Mouse (Mus musculus): ENCODE results near the gene AC134908.4. TPM values are rescaled to one million over a fixed set of nuclear protein-coding genes. Genes with fewer than 3 reads are reported as not detected.
"Not testable (repeated sequence)": the region's sequence is repeated elsewhere in the genome, so short reads cannot be mapped to it uniquely, and the experiment has no call there.

AC134908.4 gene
- polyA plus RNA-seq, 1 experiment from 2014 or later, result 0.98 TPM

DNA sequence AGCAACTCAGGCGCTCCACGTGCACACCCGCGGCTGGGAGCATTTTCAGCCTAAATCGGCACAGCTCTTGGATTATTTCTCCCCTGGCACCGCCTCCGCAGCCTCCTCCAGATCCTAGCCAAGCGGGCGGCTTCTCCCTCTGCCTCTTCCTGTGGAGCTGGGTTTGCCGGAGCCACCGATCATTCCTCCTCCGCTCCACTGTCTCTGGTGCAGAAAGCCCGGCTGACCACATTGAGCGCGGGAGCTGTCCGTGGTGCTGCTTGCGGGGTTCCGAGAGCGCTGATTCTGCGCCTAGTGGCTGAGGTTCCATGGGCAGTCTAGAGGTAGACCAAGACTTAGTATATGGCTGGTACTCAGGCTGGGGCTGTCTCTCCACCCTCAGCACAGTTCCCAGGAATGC is 18.0 kb upstream of the AC134908.4 start:
- Histone ChIP-seq H3K9me3 (replicated peaks) (no peaks in the 10 kb centered on the region), H3K4me3 (peak overlapping the region; percentile 9), H3K27ac (peak overlapping the region; percentile 24; the same call in 1 of the 2 replicates), H3K4me1 (peaks cover 35% of the 10 kb centered on the region), H3K4me2 (replicated peaks) (peak overlapping the region; percentile 36), H3K27me3 (peaks cover 37% of the 10 kb centered on the region), H3K36me3 (peaks cover 13% of the 10 kb centered on the region), H3K9ac (peak overlapping the region; percentile 50)
- WGBS, result 3% methylated on average over 20 of the region's 20 CpGs
- no peak for ATAC-seq (ENCODE audit: low FRiP score)

DNA sequence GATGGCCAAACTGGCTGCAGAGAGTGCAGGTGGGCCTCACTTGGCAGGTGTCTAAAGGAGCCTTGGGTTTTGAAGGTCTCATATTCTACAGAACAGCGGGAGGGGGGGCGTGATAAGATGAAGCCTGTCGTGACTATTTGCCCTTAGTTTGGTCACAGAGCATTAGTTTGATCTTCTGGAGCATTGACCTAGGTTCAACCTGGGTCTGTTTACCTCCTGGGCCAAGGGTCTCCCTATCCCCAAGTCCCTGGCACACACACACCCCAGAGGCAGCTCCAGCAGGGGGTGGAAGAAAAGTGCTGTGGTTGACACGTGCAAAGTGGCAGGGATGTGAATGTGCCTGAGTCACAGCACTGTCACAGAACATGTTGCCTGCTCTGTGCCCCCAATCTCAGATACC is 15.4 kb upstream of the AC134908.4 start:
- H3K27me3 ChIP-seq, result peaks cover 16% of the 10 kb centered on the region
- WGBS, result 75% methylated on average over 4 of the region's 4 CpGs
- peak overlapping the region; percentile 84 for H3K4me2 ChIP-seq (replicated peaks)
- no peaks in the 10 kb centered on the region for H3K9me3 ChIP-seq (replicated peaks)
- H3K36me3 ChIP-seq, result no peaks in the 10 kb centered on the region
- no peak overlapping the region for H3K4me3 ChIP-seq
- no peak for ATAC-seq (ENCODE audit: low FRiP score)
- H3K27ac ChIP-seq, result no peak overlapping the region
- H3K4me1 ChIP-seq, result peaks cover 43% of the 10 kb centered on the region
- 0 out of 2 replicates have a peak overlapping the region, but pooled peaks have one; percentile 92 for H3K9ac ChIP-seq

DNA sequence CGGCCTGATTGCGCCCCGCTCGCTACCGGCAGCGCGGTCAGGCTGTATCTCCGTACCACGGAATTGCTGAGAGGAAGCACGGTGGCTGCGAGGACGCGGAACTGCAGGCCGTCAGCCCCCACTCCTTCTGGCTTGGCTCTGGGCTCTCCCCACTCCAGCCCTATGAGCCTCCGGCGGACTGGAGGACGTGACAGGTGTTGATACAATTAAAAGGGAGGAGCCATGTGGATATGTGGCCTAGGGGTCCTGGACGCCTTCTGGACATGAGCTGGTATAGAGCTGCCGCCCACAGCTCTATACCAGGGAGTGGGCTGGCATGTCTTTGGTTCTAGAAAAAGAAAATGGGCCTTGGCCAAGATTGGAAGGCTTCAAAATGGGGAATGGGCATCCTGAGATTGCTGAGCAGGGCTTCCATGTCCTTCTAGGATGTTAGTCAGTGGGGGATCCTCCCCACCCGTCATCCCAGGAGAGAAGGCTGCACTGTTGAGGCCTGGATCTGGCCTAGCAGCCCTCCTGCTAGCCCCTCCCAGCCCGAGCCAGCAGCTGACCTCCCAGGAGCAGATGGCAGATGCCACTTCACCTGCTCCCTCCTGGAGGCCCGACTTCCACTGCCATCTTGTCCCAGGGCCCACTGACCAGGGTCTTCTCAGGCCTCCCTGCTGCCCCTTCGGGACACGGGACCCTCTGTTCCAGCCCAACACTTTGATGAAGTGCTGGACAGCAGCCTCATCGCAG is 14.3 kb upstream of the AC134908.4 start:
- H3K4me1 ChIP-seq, result peaks cover 43% of the 10 kb centered on the region
- H3K27ac ChIP-seq, result peak overlapping the region; percentile 98
- peaks cover 16% of the 10 kb centered on the region for H3K27me3 ChIP-seq
- 4% methylated on average over 25 of the region's 25 CpGs for WGBS
- peak overlapping the region; percentile 86 for H3K4me3 ChIP-seq
- no peaks in the 10 kb centered on the region for H3K36me3 ChIP-seq
- peak overlapping the region; percentile 84 for H3K4me2 ChIP-seq (replicated peaks)
- ATAC-seq (ENCODE audit: low FRiP score), result peak; percentile 78
- H3K9ac ChIP-seq, result peak overlapping the region; percentile 92
- H3K9me3 ChIP-seq (replicated peaks), result no peaks in the 10 kb centered on the region

DNA sequence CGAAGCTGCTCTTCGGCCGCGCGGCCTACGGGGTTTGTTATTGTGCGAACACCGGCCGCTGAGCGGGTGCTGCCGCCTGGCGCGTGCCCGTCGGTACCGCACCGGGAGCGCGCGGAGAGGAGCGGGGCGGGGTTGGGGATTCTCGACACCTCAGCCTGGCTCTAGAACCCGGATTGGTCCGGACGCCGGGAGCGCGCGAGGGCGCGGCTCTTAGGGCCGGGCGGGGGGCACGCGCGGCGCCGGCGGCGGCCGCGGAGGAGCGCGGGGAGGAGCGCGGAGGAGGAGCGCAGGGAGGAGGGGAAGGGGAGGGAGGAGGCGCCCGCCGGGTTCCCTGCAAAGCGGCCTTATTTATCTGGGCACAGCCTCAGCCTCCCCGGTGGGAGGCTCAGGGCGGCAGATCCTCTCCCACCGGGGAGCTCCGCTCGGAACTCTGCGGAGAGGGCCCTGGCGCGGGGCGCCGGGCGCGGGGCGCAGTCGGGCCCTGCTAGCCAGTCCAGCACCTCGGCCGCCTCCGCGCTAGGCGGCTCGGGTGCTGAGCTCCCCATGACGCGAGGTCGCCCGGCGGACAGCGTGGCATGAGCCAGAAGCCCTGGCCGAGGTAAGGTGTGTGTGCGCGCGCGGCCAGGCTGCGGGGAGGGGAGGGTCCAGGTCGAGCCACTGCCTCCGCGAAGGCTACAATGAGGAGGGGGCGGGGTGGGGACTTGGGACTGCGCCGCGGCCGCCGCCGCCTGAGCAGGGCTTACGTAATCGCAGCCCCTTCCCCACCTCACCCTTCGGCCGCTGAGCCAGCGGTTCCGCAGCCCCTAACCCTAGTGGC is 13.5 kb upstream of the AC134908.4 start, which contains the start of gene Fbxl16:
Gene Fbxl16, plus strand, starts transcription at position 297 of the 817 bp plus-strand sequence.
- Histone ChIP-seq H3K27ac (peak within 1 kb of the TSS; percentile 98), H3K4me3 (peak within 1 kb of the TSS; percentile 86), H3K9me3 (replicated peaks) (no peaks in the 10 kb centered on the region), H3K9ac (peak within 1 kb of the TSS; percentile 92), H3K27me3 (peaks cover 16% of the 10 kb centered on the region), H3K4me2 (replicated peaks) (peak within 1 kb of the TSS; percentile 84), H3K4me1 (peaks cover 46% of the 10 kb centered on the region), H3K36me3 (no peaks in the 10 kb centered on the region)
- under 1% methylated on average over 70 of the region's 100 CpGs for WGBS
- ATAC-seq (ENCODE audit: low FRiP score), result peak; percentile 85

DNA sequence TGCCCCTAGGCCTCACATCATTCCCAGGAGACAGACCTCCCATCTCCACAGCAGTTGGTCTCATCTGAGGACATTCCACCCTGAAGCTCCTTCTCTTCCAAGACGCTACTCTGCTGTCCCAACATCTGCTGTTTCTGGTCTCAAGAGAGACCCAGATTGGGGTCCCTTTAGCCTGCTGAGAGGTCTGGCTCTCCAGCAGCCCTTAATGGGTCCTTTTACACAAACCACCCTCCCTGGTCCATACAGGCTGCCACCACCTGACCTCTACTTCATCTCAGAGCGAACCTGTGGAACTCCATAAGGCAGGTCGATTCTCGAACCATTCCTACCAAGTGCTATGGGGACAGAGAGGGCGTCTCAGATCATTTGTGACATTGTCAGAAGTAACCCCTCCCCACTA is 12.6 kb upstream of the AC134908.4 start:
- WGBS, result 38% methylated on average over 5 of the region's 5 CpGs
- peak overlapping the region; percentile 98 for H3K27ac ChIP-seq
- H3K27me3 ChIP-seq, result peaks cover 16% of the 10 kb centered on the region
- H3K9ac ChIP-seq, result peak overlapping the region; percentile 92
- H3K4me2 ChIP-seq (replicated peaks), result peak overlapping the region; percentile 84
- no peak for ATAC-seq (ENCODE audit: low FRiP score)
- H3K9me3 ChIP-seq (replicated peaks), result no peaks in the 10 kb centered on the region
- H3K4me3 ChIP-seq, result peak overlapping the region; percentile 86
- H3K4me1 ChIP-seq, result peaks cover 47% of the 10 kb centered on the region
- no peaks in the 10 kb centered on the region for H3K36me3 ChIP-seq

DNA sequence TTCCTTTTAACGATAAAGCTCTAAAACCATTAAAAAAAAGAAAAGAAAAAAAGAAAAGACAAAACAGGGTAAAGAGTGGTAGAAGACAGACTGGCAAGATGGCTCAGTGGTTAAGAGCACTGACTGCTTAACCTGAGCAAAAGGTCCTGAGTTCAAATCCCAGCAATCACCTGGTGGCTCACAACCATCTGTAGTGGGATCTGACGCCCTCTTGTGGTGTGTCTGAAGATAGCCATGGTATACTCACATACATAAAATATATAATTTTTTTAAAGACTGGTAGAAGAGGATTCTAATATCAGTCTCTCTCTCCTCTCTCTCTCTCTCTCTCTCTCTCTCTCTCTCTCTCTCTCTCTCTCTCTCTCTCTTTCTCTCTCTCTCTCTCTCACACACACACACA is 12.0 kb upstream of the AC134908.4 start:
- not testable (repeated sequence) for H3K27ac ChIP-seq; ATAC-seq (ENCODE audit: low FRiP score)

DNA sequence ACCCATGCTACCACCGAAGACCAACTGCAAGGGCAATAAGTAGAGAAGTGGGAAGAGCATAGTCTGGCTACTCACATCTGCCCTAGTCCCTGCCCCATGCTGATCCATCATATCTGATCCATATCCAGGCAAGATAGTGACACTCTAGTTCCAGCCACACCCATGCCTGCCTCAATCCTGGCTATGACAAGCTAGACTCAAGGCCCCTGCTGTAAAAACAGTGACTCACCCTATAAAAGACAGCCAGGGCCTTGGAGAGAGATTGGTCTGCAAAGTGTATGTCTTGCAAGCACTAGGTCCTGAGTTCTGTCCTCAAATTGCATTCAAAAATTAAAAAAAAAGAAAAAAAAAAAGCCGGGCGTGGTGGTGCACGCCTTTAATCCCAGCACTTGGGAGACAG is 11.0 kb upstream of the AC134908.4 start:
- Histone ChIP-seq H3K36me3 (no peaks in the 10 kb centered on the region), H3K4me2 (replicated peaks) (no peak overlapping the region), H3K27me3 (peaks cover 5% of the 10 kb centered on the region), H3K9ac (no peak overlapping the region), H3K4me3 (no peak overlapping the region), H3K4me1 (peaks cover 53% of the 10 kb centered on the region), H3K27ac (no peak overlapping the region), H3K9me3 (replicated peaks) (no peaks in the 10 kb centered on the region)
- 82% methylated on average over 4 of the region's 4 CpGs for WGBS
- ATAC-seq (ENCODE audit: low FRiP score), result no peak

More for the DNA sequence above, 12.0 kb upstream of the AC134908.4 start:
- Histone ChIP-seq H3K27me3 (peaks cover 13% of the 10 kb centered on the region), H3K4me1 (peaks cover 49% of the 10 kb centered on the region)
- not testable (repeated sequence) for H3K4me3 ChIP-seq; H3K36me3 ChIP-seq; H3K9ac ChIP-seq; H3K9me3 ChIP-seq (replicated peaks); H3K4me2 ChIP-seq (replicated peaks)
- WGBS, result 53% methylated on average over 2 of the region's 2 CpGs

DNA sequence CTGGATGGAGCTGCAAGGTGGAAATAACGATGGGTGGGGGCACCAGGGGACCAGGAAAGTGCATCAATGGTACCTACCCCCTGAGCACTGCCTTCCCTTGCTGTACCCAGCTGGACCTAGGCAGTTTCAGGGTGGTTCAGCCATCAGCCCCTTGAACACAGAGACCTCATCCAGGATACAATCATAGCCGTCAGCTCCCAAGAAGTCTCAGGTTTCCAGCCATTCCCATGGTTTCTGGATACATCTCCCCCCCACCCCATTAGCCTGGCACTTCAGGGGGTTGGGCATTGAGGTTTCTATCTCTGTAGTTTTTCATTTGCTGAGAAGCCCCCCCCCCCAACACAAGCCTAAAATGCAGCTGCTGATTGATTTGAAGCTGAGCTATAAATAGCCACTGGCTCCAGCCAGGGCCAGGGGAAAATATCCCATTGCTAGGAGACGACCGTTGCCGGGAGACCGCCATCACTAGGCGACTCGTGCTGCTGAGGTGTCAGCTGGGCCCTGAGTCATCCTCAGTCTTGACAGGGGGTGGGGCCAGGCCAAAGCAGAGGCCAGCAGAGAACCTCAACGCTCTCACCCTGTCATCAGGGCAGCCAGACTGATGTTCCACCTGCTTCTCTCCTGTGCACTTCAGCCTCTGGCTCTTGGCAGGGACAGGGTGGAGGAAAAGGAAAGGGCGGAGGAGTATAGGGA is 7.5 kb upstream of the AC134908.4 start:
- no peaks in the 10 kb centered on the region; the same call in 1 of the 2 replicates for H3K27me3 ChIP-seq
- H3K4me2 ChIP-seq (replicated peaks), result peak overlapping the region; percentile 39
- no peaks in the 10 kb centered on the region for H3K36me3 ChIP-seq
- peak overlapping the region; percentile 28 for H3K9ac ChIP-seq
- peaks cover 29% of the 10 kb centered on the region for H3K4me1 ChIP-seq
- no peaks in the 10 kb centered on the region for H3K9me3 ChIP-seq (replicated peaks)
- WGBS, result 4% methylated on average over 10 of the region's 10 CpGs
- ATAC-seq (ENCODE audit: low FRiP score), result peak; percentile 93
- H3K4me3 ChIP-seq, result no peak overlapping the region; the same call in 1 of the 2 replicates
- peak overlapping the region; percentile 94 for H3K27ac ChIP-seq

DNA sequence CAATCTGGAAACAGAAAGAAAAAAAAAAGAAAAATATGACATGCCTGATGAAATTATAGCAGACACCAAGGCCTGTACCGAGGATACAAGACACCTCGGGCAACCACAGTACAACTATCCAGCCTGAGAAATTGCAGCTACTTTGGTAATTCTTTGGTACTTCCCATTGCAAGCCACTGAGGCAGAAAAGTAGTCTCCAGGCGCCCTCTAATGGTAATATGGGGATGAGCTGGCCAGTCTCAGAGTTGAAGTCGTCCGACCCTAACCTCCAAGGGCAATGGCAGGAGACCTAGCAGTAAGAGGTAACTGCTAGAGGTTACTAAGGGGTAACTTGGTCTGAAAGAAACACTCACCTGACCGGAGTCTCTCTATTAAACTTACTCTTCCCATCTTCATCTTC is 5.6 kb upstream of the AC134908.4 start:
- ATAC-seq (ENCODE audit: low FRiP score), result no peak
- Histone ChIP-seq H3K9ac (no peak overlapping the region), H3K4me1 (peaks cover 40% of the 10 kb centered on the region), H3K4me2 (replicated peaks) (no peak overlapping the region), H3K27ac (no peak overlapping the region), H3K27me3 (no peaks in the 10 kb centered on the region; the same call in 1 of the 2 replicates), H3K36me3 (no peaks in the 10 kb centered on the region), H3K4me3 (no peak overlapping the region), H3K9me3 (replicated peaks) (no peaks in the 10 kb centered on the region)
- WGBS, result 7% methylated on average over 6 of the region's 6 CpGs

DNA sequence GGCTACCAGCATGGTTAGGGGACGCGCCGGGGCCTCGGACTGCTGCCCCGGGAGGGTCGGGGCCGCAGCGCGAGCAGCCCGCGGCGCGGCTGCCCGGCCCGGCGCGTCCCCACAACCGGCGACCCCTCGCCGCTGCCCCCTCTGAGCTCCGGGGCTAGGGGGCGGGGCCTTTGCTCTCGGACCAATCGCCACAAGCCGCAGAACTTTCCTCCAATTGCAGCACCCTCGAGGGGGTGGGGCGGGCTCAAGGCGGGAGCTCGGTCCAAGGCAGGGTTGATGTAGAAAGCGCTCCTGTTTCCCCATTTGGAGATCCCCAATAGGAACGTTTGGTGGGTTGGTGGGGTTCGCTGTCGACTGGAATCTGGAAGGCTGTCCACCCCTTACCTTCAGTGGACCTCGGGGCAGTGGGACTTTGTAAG is 1.5 kb upstream of the AC134908.4 start, which contains the start of gene Metrn:
Gene Metrn, minus strand, starts transcription at position 186 of the 419 bp plus-strand sequence.
- H3K27me3 ChIP-seq, result no peaks in the 10 kb centered on the region
- peak within 1 kb of the TSS; percentile 93 for H3K27ac ChIP-seq
- H3K9ac ChIP-seq, result peak within 1 kb of the TSS; percentile 73
- ATAC-seq (ENCODE audit: low FRiP score), result peak; percentile 70
- H3K4me3 ChIP-seq, result peak within 1 kb of the TSS; percentile 76
- peak within 1 kb of the TSS; percentile 92 for H3K4me2 ChIP-seq (replicated peaks)
- WGBS, result 0% methylated on average over 35 of the region's 35 CpGs
- no peaks in the 10 kb centered on the region for H3K36me3 ChIP-seq
- H3K4me1 ChIP-seq, result peaks cover 51% of the 10 kb centered on the region
- H3K9me3 ChIP-seq (replicated peaks), result no peaks in the 10 kb centered on the region

DNA sequence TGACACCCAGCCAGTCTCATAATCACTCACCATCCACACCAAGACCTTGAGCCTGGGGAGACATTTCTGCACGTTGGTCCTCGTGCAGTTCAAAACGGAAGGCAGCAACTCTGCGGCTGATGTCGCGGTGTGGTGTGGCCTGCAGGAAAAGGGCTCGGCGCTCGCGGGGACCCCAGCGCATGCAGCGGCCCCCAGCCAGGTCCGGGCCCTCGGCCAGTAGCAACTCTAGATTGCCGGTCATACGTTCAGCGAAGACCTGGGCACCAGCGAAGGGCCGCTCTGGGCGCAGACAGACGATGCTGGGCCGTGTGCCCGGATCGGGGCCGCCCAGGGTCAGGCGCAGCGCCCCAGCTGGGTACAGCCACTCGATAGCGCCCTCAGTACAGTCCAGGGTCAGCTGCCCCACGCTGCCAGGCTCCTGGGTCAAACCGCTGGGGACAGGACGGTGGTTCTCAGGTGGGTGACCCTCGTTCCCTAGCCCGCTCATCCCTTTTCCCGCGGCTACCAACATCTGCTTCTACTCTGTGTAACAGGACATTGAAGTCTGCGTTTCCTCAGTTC is 832 bp upstream of the AC134908.4 start:
- H3K27me3 ChIP-seq, result no peaks in the 10 kb centered on the region
- peak overlapping the region; percentile 73 for H3K9ac ChIP-seq
- WGBS, result 1% methylated on average over 37 of the region's 37 CpGs
- H3K4me1 ChIP-seq, result peaks cover 53% of the 10 kb centered on the region
- H3K4me2 ChIP-seq (replicated peaks), result peak overlapping the region; percentile 92
- H3K9me3 ChIP-seq (replicated peaks), result no peaks in the 10 kb centered on the region
- peak overlapping the region; percentile 93 for H3K27ac ChIP-seq
- no peaks in the 10 kb centered on the region for H3K36me3 ChIP-seq
- H3K4me3 ChIP-seq, result peak overlapping the region; percentile 76
- ATAC-seq (ENCODE audit: low FRiP score), result no peak
